Mouse (Mus musculus) CD4-positive, CD25-positive, alpha-beta regulatory T cell, adult 4 months (primary cell): ENCODE data around the gene Syn2. TPM values are rescaled to one million over a fixed set of nuclear protein-coding genes. Genes with fewer than 3 reads are reported as not detected.
A peak's percentile ranks its signal among the peaks of the same experiment; 100 is the strongest.

ENCODE experiments used
- ATAC-seq: one replicate; pipeline ENCODE4 v1.8.0; 2017
- polyA plus RNA-seq, 2 experiments: library from polyadenylated mRNA; unstranded; fragments of 100-300 nt; shearing (Covaris generic); gene quantifications; one replicate each; pipeline ENCODE4 v1.2.1; 2017

Syn2 gene
- not detected for polyA plus RNA-seq

GRCm38 (mm10) chr6:115134501-115135331, at the start of gene Syn2:
TSS of gene Syn2 (plus strand) at chr6:115134902.
- peak; percentile 53 for ATAC-seq

- ATAC-seq, result no peak
Measured at GRCm38 (mm10) chr6:115085274-115085841, 49.3 kb upstream of the Syn2 start.

- ATAC-seq, result no peak
Measured at GRCm38 (mm10) chr6:115088314-115089106, 46.2 kb upstream of the Syn2 start.

- ATAC-seq, result no peak
Measured at GRCm38 (mm10) chr6:115091737-115092136, 43.0 kb upstream of the Syn2 start.

- no peak for ATAC-seq
Measured at GRCm38 (mm10) chr6:115102542-115102941, 32.2 kb upstream of the Syn2 start.

DNA sequence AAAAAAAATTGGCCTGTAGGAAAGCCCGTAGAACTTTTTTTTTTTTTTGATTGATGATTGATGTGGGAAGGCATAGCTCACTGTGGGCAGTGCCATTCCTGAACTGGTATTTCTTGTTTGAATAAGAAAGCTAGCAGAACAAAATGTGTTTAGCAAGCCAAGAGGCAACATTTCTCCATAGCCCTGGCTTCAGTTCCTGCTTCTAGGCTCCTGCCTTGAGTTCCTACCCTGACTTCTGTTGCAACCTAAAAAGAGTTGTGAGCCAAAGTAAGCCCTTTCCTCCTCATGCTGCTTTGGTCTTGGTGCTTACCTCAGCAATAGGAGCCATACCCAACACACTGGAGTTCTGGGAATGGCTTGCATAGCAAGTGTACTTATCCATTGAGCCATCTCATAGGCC, 23.3 kb upstream of the Syn2 start:
- ATAC-seq, result no peak

GRCm38 (mm10) chr6:115122181-115122580, 12.5 kb upstream of the Syn2 start:
- no peak for ATAC-seq

DNA sequence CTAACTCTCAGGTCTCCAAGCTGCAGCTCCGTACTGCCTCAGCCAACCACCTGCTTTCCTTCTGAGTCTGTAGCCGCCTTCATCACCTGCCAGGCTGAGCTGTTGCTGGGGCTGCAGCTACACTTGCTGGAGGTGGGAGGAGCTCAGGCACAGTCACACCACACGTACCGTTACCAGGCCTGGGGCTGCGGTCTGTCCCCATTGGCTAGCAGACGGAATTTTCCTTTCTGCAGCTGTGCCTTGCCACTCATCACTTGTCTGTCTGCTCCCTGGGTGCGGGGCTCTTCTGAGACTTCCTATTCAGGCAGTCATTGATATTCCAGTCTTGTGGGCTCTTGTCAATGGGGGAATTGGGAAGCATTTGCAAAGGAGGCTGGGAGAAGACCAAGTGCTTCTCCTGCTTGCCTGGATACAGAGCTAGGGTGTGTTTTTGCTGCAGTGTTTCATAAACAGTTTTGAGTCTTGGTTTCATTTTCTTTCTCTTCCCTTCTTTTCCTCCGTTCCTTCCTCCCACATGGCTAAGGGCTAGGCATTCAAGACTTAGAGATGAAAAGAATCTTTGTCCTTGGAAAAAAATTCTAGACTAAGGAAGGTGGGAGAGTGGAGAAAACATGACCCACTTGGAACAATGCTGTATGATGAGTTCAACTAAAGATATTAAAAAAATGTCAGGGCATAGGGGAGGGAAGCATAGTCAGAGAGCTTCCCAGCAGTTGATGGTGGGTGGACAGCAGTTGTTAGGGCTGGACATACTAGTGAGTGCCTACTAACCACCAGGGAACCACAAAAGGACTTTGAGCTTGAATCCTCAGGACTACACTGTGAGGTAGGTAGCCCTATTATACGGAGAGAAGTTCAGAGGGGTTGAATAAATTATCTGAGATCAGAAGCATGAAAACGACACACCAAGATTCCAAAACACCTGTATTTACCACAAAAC, 11.2 kb upstream of the Syn2 start:
- ATAC-seq, result peak; percentile 98

- no peak for ATAC-seq
Measured at GRCm38 (mm10) chr6:115124675-115125357, 9.9 kb upstream of the Syn2 start.

DNA sequence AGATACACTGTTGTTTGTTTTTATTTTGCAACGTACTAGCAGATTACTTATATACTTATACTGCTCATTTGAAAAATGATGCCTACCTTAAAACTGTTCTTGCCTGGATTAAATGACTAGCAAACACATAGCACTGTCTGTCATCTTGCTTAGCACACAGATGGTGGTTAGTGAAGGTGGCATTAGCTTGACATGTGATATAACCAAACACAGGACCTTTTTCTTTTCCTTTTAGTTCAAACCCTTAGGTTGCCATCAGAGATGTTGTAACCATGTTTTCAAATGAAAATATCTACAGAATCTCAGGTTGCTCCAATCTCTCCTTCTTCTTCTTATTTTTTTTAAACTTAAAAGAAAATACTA, 9.4 kb upstream of the Syn2 start:
- ATAC-seq, result no peak

GRCm38 (mm10) chr6:115126232-115126785, 8.4 kb upstream of the Syn2 start:
- ATAC-seq, result no peak

- ATAC-seq, result no peak
Measured at GRCm38 (mm10) chr6:115126851-115127250, 7.9 kb upstream of the Syn2 start.

- no peak for ATAC-seq
Measured at GRCm38 (mm10) chr6:115127255-115127824, 7.4 kb upstream of the Syn2 start.

DNA sequence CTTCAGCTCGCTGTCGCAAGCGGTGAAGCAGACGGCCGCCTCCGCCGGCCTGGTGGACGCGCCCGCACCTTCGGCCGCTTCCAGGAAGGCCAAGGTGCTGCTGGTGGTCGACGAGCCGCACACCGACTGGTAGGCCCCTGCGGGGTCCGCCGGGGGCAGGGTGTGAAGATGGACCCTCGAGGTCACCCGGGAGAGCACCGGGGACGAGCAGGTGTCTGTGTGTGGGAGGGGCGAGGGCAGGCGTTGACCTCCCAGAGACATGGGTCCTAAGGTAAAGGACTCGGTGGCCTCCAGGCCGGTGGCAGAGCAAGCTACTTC, 589 bp downstream of the Syn2 start:
- no peak for ATAC-seq

DNA sequence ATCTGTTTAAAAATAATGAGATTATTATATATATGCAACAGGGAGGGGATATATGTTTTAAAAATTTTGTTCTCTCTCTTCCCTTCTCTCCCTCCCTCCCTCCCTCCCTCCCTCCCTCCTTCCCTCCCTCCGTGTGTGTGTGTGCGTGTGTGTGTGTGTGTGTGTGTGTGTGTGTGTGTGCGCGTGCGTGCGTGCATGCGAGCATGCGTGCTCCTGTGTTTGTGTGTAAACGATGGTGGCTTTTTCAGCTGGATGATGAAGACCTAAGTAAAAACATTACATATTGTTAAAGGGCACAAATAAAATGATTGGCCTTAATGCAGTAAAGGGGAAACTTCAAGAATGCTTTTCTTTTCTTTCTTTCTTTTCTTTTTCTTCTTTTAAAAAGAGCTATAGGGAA, 1.5 kb downstream of the Syn2 start:
- ATAC-seq, result no peak

DNA sequence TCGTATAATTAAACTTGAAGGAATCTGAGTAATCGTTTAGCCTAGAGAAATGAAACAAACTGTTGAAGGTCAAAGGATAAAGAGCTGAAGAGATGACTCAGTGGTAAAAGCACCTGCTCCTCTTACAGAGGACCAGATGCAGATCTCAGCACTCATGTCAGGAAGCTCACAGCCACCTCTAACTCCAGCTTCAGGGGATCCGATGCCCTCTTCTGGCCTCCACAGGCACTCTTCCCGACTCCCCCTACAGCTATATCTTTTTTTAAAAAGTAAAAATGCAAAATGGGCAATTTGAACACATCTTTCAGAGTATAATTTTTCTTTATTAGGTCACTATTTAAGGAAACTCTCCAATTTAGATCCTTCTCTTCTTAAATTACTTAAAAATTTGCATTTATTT, 6.7 kb downstream of the Syn2 start:
- ATAC-seq, result no peak

- no peak for ATAC-seq
Measured at GRCm38 (mm10) chr6:115161175-115161574, 26.5 kb downstream of the Syn2 start.

DNA sequence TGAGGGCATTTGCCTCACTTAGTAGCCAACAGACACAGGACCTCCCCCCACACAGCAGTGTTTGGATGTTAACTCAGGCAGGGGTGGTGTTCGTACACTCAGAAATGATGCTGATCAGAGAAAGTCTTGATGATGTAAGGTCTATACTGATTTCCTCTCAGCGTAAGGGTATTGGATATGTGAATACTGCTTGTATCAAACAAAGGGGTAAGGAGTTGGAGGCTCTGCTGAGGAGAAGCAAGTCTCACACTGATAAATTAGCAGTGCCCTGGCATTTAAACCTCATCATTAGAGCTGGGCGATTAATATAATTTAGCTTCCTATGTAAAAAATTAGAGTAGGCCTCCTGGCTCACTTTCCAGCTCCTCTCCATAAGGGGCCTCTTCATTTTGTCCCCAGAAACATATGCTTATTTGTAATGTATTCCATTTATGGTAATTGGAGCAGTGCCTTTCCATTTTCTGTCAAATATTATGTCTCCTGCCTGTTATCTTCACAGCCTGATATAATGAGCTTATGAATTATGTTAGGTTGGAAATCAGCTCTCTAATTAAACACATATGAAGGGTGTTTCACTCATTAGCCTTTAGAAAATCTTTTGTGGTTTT, 31.3 kb downstream of the Syn2 start:
- ATAC-seq, result no peak

GRCm38 (mm10) chr6:115168921-115169320, 34.2 kb downstream of the Syn2 start:
- ATAC-seq, result no peak

GRCm38 (mm10) chr6:115169518-115169917, 34.8 kb downstream of the Syn2 start:
- ATAC-seq, result no peak

- ATAC-seq, result no peak
Measured at GRCm38 (mm10) chr6:115174845-115175244, 40.1 kb downstream of the Syn2 start.
